Mouse (Mus musculus): ENCODE data around the gene Sycp1. TPM values are rescaled to one million over a fixed set of nuclear protein-coding genes. Genes with fewer than 3 reads are reported as not detected.

Gene Sycp1
- polyA plus RNA-seq, 1 experiment from 2014 or later = not detected

GRCm38 (mm10) chr3:102964033-102964432, 28.1 kb upstream of the Sycp1 start, which contains the start of gene Nr1h5:
Gene Nr1h5, minus strand, starts transcription at chr3:102964133.
- H3K27ac ChIP-seq (ENCODE audit: low read length) = no peak within 1 kb of the TSS
- no peaks in the 10 kb centered on the region for H3K27me3 ChIP-seq (replicated peaks; ENCODE audit: insufficient read depth, low read length)
- H3K36me3 ChIP-seq (ENCODE audit: insufficient read depth, low read length) = no peaks in the 10 kb centered on the region
- no peaks in the 10 kb centered on the region for H3K9me3 ChIP-seq (ENCODE audit: low read length)
- H3K4me3 ChIP-seq (ENCODE audit: low read depth, low read length) = no peak within 1 kb of the TSS
- no peak within 1 kb of the TSS for H3K9ac ChIP-seq (replicated peaks; ENCODE audit: low read depth)
- TF ChIP-seq EP300 (IDR thresholded peaks at IDR 0.05) (no peak), CTCF (IDR thresholded peaks at IDR 0.05) (no peak)
- 21% methylated on average over 3 of the region's 3 CpGs for WGBS
- ATAC-seq = no peak
- H3K4me1 ChIP-seq (ENCODE audit: insufficient read depth, low read depth, low read length) = no peaks in the 10 kb centered on the region
- H3K4me2 ChIP-seq (replicated peaks; ENCODE audit: low read depth, low read length) = no peak within 1 kb of the TSS
- no peak for DNase-seq (ENCODE audit: low spot score)

- DNase-seq (ENCODE audit: low spot score) (peak; percentile 14), ATAC-seq (peak; percentile 26; the same call in 1 of the 2 replicates)
- Histone ChIP-seq H3K9me3 (ENCODE audit: low read length) (no peaks in the 10 kb centered on the region), H3K4me1 (ENCODE audit: insufficient read depth, low read depth, low read length) (no peaks in the 10 kb centered on the region), H3K9ac (replicated peaks; ENCODE audit: low read depth) (no peak overlapping the region), H3K27ac (ENCODE audit: low read length) (no peak overlapping the region), H3K36me3 (ENCODE audit: insufficient read depth, low read length) (no peaks in the 10 kb centered on the region), H3K27me3 (replicated peaks; ENCODE audit: insufficient read depth, low read length) (no peaks in the 10 kb centered on the region), H3K4me2 (replicated peaks; ENCODE audit: low read depth, low read length) (no peak overlapping the region), H3K4me3 (ENCODE audit: low read depth, low read length) (no peak overlapping the region)
- 43% methylated on average over 3 of the region's 3 CpGs for WGBS
- no peak for TF ChIP-seq CTCF (IDR thresholded peaks at IDR 0.05)
- 0 out of 2 replicates have a peak, but pooled peaks have one; percentile 15 for TF ChIP-seq EP300 (IDR thresholded peaks at IDR 0.05)
Measured at GRCm38 (mm10) chr3:102955596-102955995, 19.7 kb upstream of the Sycp1 start.

GRCm38 (mm10) chr3:102955143-102955542, 19.2 kb upstream of the Sycp1 start:
- 90% methylated on average over 3 of the region's 3 CpGs for WGBS
- TF ChIP-seq CTCF (IDR thresholded peaks at IDR 0.05) (no peak), EP300 (IDR thresholded peaks at IDR 0.05) (no peak)
- no peak overlapping the region for H3K4me2 ChIP-seq (replicated peaks; ENCODE audit: low read depth, low read length)
- no peak overlapping the region for H3K4me3 ChIP-seq (ENCODE audit: low read depth, low read length)
- no peaks in the 10 kb centered on the region for H3K9me3 ChIP-seq (ENCODE audit: low read length)
- DNase-seq (ENCODE audit: low spot score) (no peak), ATAC-seq (no peak)
- H3K36me3 ChIP-seq (ENCODE audit: insufficient read depth, low read length) = no peaks in the 10 kb centered on the region
- H3K27ac ChIP-seq (ENCODE audit: low read length) = no peak overlapping the region
- no peak overlapping the region for H3K9ac ChIP-seq (replicated peaks; ENCODE audit: low read depth)
- no peaks in the 10 kb centered on the region for H3K4me1 ChIP-seq (ENCODE audit: insufficient read depth, low read depth, low read length)
- no peaks in the 10 kb centered on the region for H3K27me3 ChIP-seq (replicated peaks; ENCODE audit: insufficient read depth, low read length)

GRCm38 (mm10) chr3:102954476-102954875, 18.6 kb upstream of the Sycp1 start:
- no peak overlapping the region for H3K4me3 ChIP-seq (ENCODE audit: low read depth, low read length)
- ATAC-seq (peak; percentile 75), DNase-seq (ENCODE audit: low spot score) (peak; percentile 18)
- H3K27ac ChIP-seq (ENCODE audit: low read length) = no peak overlapping the region
- no peaks in the 10 kb centered on the region for H3K4me1 ChIP-seq (ENCODE audit: insufficient read depth, low read depth, low read length)
- no peaks in the 10 kb centered on the region for H3K27me3 ChIP-seq (replicated peaks; ENCODE audit: insufficient read depth, low read length)
- WGBS = 66% methylated on average over 12 of the region's 12 CpGs
- no peak for TF ChIP-seq CTCF (IDR thresholded peaks at IDR 0.05)
- peak; percentile 84 for TF ChIP-seq EP300 (IDR thresholded peaks at IDR 0.05)
- no peaks in the 10 kb centered on the region for H3K36me3 ChIP-seq (ENCODE audit: insufficient read depth, low read length)
- no peak overlapping the region for H3K9ac ChIP-seq (replicated peaks; ENCODE audit: low read depth)
- no peaks in the 10 kb centered on the region for H3K9me3 ChIP-seq (ENCODE audit: low read length)
- no peak overlapping the region for H3K4me2 ChIP-seq (replicated peaks; ENCODE audit: low read depth, low read length)

GRCm38 (mm10) chr3:102946861-102947260, 11.0 kb upstream of the Sycp1 start:
- WGBS = 37% methylated on average over 5 of the region's 5 CpGs
- H3K9ac ChIP-seq (replicated peaks; ENCODE audit: low read depth) = no peak overlapping the region
- no peaks in the 10 kb centered on the region for H3K27me3 ChIP-seq (replicated peaks; ENCODE audit: insufficient read depth, low read length)
- DNase-seq (ENCODE audit: low spot score) = peak; percentile 8
- TF ChIP-seq EP300 (IDR thresholded peaks at IDR 0.05) = no peak
- TF ChIP-seq CTCF (IDR thresholded peaks at IDR 0.05) = no peak
- no peak overlapping the region for H3K4me3 ChIP-seq (ENCODE audit: low read depth, low read length)
- H3K4me1 ChIP-seq (ENCODE audit: insufficient read depth, low read depth, low read length) = no peaks in the 10 kb centered on the region
- no peaks in the 10 kb centered on the region for H3K9me3 ChIP-seq (ENCODE audit: low read length)
- H3K27ac ChIP-seq (ENCODE audit: low read length) = no peak overlapping the region
- ATAC-seq = peak; percentile 48
- no peaks in the 10 kb centered on the region for H3K36me3 ChIP-seq (ENCODE audit: insufficient read depth, low read length)
- H3K4me2 ChIP-seq (replicated peaks; ENCODE audit: low read depth, low read length) = peak overlapping the region; percentile 17; the same call in 1 of the 2 replicates

- no peak overlapping the region for H3K27ac ChIP-seq (ENCODE audit: low read length)
- H3K4me2 ChIP-seq (replicated peaks; ENCODE audit: low read depth, low read length) = peak overlapping the region; percentile 17; the same call in 1 of the 2 replicates
- no peaks in the 10 kb centered on the region for H3K27me3 ChIP-seq (replicated peaks; ENCODE audit: insufficient read depth, low read length)
- DNase-seq (ENCODE audit: low spot score) (peak; percentile 62), ATAC-seq (peak; percentile 76)
- no peaks in the 10 kb centered on the region for H3K9me3 ChIP-seq (ENCODE audit: low read length)
- 57% methylated on average over 3 of the region's 3 CpGs for WGBS
- TF ChIP-seq CTCF (IDR thresholded peaks at IDR 0.05) = no peak
- TF ChIP-seq EP300 (IDR thresholded peaks at IDR 0.05) = no peak
- no peaks in the 10 kb centered on the region for H3K36me3 ChIP-seq (ENCODE audit: insufficient read depth, low read length)
- H3K4me1 ChIP-seq (ENCODE audit: insufficient read depth, low read depth, low read length) = no peaks in the 10 kb centered on the region
- H3K4me3 ChIP-seq (ENCODE audit: low read depth, low read length) = no peak overlapping the region
- no peak overlapping the region for H3K9ac ChIP-seq (replicated peaks; ENCODE audit: low read depth)
Measured at GRCm38 (mm10) chr3:102946312-102946711, 10.4 kb upstream of the Sycp1 start.

GRCm38 (mm10) chr3:102938100-102938499, 2.2 kb upstream of the Sycp1 start:
- Histone ChIP-seq H3K4me3 (ENCODE audit: low read depth, low read length) (no peak overlapping the region), H3K9me3 (ENCODE audit: low read length) (no peaks in the 10 kb centered on the region), H3K4me2 (replicated peaks; ENCODE audit: low read depth, low read length) (no peak overlapping the region), H3K27ac (ENCODE audit: low read length) (no peak overlapping the region), H3K9ac (replicated peaks; ENCODE audit: low read depth) (no peak overlapping the region), H3K36me3 (ENCODE audit: insufficient read depth, low read length) (no peaks in the 10 kb centered on the region), H3K4me1 (ENCODE audit: insufficient read depth, low read depth, low read length) (no peaks in the 10 kb centered on the region), H3K27me3 (replicated peaks; ENCODE audit: insufficient read depth, low read length) (no peaks in the 10 kb centered on the region)
- ATAC-seq (no peak), DNase-seq (ENCODE audit: low spot score) (no peak)
- no peak for TF ChIP-seq EP300 (IDR thresholded peaks at IDR 0.05)
- TF ChIP-seq CTCF (IDR thresholded peaks at IDR 0.05) = no peak
- WGBS = 91% methylated on average over 1 of the region's 1 CpGs
